Mouse (Mus musculus): ENCODE data around the gene Smad3. TPM values are rescaled to one million over a fixed set of nuclear protein-coding genes. Genes with fewer than 3 reads are reported as not detected.

Smad3 gene
- total RNA-seq, 2 experiments from 2014 or later, result 42.7 to 67.5 TPM

DNA sequence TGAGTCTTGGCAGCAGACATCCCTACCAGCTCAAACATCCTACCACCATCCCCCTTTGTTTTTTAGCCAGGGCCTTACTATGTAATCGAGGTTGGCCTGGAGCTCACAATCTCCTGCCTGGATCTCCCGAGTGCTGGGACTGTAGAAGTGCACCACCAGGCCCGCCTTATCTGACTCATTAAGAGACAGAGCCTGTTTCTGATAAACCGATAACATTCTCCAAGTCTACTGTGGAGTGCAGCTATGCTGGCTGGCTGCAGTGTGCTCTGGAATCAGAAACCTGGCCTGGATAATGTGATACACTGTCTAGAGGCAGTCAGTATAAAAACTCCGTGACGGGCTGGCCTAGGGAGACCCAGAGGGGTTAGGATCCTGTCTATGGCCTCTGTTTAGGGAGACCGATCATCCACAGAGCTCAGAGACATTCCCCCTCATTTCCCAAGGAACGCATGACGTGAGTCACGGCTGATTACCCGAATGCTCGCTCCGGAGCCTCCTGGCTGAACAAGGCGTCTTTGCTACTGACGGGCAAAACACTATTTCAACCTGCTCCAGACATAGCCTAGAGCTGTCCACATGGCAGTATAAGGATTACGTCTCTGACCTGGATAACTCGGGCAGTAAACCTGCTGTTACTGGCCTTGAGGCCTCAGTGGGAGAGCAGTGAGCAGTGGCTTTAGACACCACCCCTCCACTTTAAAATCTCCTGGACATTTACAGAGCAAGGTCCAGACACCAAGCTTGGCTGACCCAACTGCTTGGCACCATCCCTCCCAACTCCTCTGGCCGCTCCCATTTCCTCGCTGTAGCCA is 11.8 kb downstream of the Smad3 start:
- no peak for DNase-seq

GRCm38 (mm10) chr9:63744595-63744994 is 13.2 kb downstream of the Smad3 start:
- no peak for DNase-seq

- no peak for DNase-seq
These were observed 14.0 kb downstream of the Smad3 start for GRCm38 (mm10) chr9:63743775-63744174.

DNA sequence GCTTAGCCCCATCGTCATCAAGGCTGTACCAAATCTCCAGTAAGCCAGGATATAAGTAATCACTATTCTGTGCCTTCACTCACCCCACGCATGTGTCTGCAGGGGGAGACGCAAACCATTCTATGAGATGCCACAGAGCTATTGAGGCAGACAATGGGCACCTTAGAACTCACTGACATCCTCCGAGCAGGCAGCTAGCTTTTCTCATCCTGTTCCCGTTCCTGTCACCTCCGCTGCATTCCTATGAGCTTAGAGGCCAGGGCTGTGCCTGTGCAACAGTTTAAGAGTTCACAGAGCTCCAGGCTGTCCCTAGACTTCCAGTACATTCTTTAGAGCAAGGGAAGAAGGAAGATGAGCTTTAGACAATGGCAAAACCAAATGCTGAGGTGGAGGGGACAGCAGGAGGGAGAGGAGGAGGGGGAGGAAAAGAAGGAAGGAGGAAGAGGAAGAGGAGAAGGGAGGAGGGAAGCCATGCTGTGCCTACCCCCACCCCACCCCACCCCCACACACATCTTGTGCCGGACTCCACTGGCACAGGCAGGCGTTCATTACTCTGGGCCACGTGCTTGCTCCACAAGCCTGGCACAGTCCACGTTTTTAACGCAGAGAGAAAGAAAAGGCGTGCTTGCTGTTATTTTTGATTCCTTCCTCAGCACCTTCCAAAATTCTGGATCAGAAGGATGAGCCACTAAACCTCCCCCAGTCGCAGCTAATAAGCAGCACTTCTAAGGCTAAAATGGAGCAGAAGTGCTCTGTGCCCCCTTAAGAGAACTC is 14.7 kb downstream of the Smad3 start:
- no peak for DNase-seq

DNA sequence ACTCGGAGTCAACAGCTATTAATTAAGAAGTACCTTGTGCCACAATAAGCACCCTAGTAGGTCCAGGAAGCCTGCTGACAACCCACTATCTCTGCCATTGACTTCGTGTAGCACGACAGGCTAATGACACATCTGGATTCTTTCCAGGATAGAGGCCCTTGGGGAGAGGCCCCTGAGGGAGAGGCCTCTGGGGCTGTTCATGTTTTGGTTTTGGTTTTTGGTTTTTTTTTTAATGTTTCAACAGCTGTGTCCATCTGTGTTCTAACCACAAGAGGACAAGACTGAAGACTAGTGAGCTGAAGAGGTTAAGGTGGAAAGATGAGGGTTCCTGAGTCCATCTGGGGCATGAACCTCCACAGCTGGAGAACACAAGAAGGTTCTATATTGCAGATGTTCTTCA is 15.5 kb downstream of the Smad3 start:
- DNase-seq, result no peak

GRCm38 (mm10) chr9:63741792-63742191 is 16.0 kb downstream of the Smad3 start:
- DNase-seq, result no peak

DNA sequence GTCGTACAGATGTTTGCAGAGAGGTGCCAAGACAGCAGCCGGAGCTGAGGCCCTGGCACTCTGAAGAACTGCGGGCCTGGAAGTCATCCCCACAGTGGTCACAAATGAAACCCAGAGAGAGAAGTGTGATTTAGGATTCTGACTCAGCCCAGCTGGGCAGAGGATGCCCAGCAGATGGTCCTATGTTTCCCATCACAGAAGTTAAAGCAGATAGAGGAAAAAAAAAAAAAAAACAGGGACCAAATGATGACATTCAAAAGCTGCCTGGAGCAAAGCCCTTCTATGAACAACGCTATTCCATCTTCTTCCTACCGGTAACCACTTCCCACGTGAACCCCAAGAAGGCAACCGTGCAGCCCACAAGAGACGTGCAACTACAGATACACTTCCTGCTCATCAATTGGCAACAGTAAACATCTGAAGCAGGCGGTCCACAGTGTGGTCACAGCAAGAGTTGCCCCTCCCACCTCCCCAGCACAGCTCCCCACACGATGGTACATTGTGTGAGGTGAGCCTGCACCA is 17.4 kb downstream of the Smad3 start:
- DNase-seq, result no peak

DNA sequence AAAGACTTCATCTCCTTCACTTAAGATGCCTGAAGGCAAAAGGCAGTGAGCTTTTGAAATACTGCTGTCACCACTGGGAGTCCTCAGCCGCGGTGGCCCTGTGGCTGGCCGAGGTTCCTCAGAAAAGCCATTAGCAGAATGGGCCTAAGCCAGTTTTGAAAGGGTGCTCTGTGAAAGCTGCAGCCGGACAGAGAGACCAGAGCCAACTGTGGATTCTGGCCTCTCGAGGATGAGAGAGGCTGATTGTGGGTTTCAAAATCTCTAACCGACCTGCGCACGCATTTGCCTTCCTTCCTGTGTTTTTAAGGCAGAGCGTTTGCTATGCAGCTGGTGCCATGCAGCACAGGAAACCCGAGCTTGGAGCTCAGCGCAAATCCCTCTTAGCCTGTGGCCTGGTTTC is 19.0 kb downstream of the Smad3 start:
- DNase-seq, result no peak

DNA sequence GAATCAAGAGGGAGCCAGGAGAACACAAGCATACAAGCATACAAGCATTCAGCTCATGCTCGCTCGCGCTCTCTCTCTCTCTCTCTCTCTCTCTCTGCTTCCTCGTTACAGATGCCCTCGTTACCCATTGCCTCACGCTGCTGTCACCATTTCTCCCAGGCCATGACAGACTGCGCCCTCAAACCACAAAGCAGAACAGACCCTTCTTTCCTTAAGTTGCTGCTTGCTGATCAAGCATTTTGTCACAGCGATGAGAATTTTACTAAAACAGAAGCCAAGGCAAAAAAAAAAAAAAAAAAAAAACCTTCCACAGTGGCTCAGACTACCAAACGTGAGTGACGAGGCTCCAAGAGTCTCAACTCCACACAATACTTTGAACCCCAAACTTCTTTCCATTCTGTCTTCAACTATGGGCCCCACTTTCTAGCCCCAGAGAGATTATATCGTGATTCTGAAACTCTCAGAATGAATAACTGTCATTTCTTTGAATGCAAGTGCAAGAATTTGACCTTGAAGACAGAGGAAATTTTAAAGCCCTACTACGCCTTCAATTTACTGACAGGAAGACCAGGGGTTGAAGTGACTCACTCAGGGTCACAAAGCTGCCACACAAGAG is 19.6 kb downstream of the Smad3 start:
- DNase-seq, result no peak

GRCm38 (mm10) chr9:63737426-63737931 is 20.3 kb downstream of the Smad3 start:
- peak; percentile 76 for DNase-seq

- DNase-seq, result no peak
These were observed 23.5 kb downstream of the Smad3 start for GRCm38 (mm10) chr9:63734261-63734660.

DNA sequence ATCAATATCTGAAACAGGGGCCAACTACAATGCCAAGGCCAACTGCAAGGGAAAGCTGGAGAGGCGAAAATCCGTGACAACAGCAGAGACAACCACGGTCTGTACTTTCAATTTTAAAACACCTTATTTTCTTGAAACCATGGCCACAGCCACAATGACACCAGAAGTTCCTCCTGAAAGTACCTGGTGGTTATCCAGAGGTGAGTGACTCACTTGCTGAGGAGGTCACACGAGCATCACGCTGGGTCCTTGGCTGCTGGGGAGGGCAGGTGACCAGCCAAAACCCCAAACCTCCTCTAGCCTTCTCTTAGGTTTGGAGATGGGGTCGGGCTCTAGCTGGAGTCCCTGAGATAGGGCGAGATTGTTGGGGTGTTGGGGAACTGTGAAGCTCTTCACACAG is 25.1 kb downstream of the Smad3 start:
- DNase-seq, result no peak

DNA sequence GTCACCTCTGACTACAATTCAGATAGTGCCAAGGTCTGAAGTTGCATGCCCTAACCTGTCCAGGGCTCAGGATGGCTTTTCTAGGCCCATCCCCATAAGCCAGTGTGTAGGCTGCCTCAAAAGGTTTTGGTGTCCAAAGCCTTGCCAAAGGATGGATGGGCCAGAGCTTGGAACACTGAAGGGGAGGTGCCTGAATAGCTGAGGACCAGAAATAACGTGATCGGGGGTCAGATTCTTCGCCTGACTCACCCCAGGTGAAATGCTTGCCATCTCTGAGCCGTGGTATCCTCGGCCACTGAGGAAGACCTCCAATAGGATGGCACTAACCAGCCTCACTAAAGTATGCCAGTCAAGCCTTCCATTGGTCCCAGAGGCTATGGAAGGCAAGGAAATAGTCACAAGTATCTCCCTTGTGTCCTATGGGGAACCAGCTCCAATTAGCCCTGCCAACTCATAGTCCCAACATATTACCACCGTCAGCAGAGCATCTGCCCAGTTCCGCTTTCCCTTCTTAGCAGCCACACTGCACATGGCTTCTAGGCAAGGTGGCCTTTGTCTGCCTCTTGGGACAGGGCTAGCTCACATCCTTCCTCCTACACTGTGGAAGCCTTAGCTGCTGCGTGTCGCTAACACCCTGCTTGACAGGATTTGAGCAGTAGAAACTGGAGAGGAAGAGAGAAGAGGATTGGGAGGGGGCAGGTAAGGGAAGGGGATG is 26.5 kb downstream of the Smad3 start:
- DNase-seq, result no peak

GRCm38 (mm10) chr9:63728969-63729368 is 28.8 kb downstream of the Smad3 start:
- no peak for DNase-seq

- DNase-seq, result no peak
These were observed 30.7 kb downstream of the Smad3 start for GRCm38 (mm10) chr9:63727070-63727469.

GRCm38 (mm10) chr9:63726088-63727010 is 31.4 kb downstream of the Smad3 start:
- peak; percentile 64 for DNase-seq

- DNase-seq, result no peak
These were observed 33.0 kb downstream of the Smad3 start for GRCm38 (mm10) chr9:63724750-63725149.

DNA sequence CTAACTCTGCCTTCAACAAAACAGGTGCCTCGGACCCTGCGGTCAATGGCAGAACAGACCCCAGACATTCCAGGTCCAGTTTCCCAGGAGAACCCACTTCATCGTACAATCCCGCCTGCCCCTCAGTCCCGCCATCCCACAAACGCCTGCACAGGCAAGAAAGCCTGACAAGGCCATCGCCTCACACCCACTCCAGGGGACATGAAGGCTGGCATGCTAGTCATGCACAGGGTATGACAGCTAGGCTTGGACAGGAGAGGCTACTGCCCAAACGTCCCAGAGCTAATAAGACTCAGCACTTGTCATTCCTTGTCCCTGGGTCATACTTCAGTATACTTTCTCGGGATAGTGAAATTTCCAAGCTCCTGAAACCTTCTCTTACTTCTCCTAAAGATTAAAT is 34.9 kb downstream of the Smad3 start:
- no peak for DNase-seq

- no peak for DNase-seq
These were observed 35.4 kb downstream of the Smad3 start for GRCm38 (mm10) chr9:63722350-63722749.

DNA sequence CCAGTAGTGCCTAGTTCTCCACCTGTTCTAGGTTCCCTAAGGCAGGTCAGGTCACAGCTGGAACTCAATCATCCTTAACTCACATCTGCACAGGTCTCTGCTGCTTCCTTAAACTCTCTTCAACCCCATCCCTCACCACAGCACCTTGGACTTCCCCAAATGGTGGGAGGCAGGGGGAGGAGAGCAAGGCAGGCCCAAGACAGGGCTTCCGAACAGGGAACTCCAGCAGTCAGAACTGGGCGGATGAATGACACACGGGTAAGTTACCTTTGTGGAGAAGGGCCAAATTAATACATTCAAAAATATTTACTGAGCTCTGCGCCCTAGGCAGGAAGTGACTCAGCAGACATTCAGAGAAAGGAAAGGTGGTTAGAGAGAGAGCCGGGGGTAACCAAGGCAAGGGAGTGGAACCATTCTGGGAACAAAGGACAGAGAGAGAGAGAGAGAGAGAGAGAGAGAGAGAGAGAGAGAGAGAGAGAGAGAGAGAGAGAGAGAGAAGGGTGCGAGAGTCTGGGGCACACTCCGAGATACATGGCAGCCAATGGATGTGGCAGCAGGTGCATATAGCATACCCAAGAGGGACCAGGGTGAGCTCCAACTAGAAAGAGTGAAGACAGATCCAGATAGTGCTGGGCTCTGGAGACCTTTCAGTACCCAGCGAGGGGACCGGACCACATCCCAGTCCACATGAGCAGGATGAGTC is 36.1 kb downstream of the Smad3 start:
- DNase-seq, result no peak

Data from gastrocnemius, postnatal 25 days (tissue).